Mouse (Mus musculus) stomach, postnatal 0 days (tissue): Measurements from ENCODE around the gene Dlg1.

Source experiments
- CTCF ChIP-seq: IDR thresholded peaks from 2 replicates; pipeline ENCODE4 v1.5.1; 2016; ENCODE audit warnings: antibody characterized with exemption, low read depth, mild to moderate bottlenecking, moderate library complexity
- EP300 ChIP-seq: optimal IDR thresholded peaks from 2 replicates; pipeline ENCODE3; 2016; ENCODE audit warnings: antibody characterized with exemption

DNA sequence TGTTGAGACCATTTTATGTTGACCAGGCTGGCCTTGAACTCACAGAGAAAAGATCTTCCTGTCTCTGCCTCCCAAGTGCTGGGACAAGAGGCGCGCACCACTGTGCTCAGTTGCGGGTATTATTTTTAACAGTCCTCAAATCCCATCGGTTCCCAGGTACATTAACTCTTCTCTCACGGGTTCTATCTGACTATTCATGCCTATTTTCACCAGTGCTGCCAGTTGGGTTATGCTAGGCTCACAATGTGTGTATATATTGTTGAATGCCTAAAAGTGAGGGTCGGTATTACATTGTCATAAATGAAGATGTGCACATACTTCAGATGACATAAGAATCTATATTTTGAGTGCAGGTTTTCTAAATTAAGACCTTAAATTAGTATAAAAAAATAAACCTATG, 103.1 kb downstream of the Dlg1 start:
- TF ChIP-seq EP300, result no peak
- TF ChIP-seq CTCF, result no peak
